Mouse (Mus musculus): ENCODE measurements around the gene Hspa1l. TPM values are rescaled to one million over a fixed set of nuclear protein-coding genes. Genes with fewer than 3 reads are reported as not detected.
A peak's percentile ranks its signal among the peaks of the same experiment; 100 is the strongest.
"Not testable (repeated sequence)": the region's sequence is repeated elsewhere in the genome, so short reads cannot be mapped to it uniquely, and the experiment has no call there.

The Hspa1l gene
- polyA plus RNA-seq, 1 experiment from 2014 or later = 0.25 TPM

- Histone ChIP-seq H3K4me3 (ENCODE audit: low read depth, low read length) (peak overlapping the region; percentile 68), H3K9me3 (ENCODE audit: control insufficient read depth) (no peaks in the 10 kb centered on the region), H3K9ac (ENCODE audit: low read depth, low read length) (peak overlapping the region; percentile 76), H3K27me3 (replicated peaks; ENCODE audit: control insufficient read depth, insufficient read depth, low read length) (no peaks in the 10 kb centered on the region), H3K36me3 (ENCODE audit: control insufficient read depth, insufficient read depth) (peaks cover 22% of the 10 kb centered on the region), H3K4me1 (replicated peaks; ENCODE audit: control insufficient read depth, insufficient read depth, low read length) (peaks cover 8% of the 10 kb centered on the region; the same call in 1 of the 2 replicates), H3K27ac (ENCODE audit: low read depth, low read length) (peak overlapping the region; percentile 93), H3K4me2 (replicated peaks; ENCODE audit: low read depth) (peak overlapping the region; percentile 96)
- 0 out of 2 replicates have a peak, but pooled peaks have one; percentile 1 for TF ChIP-seq CTCF (IDR thresholded peaks at IDR 0.05; ENCODE audit: low read depth)
- under 1% methylated on average over 35 of the region's 35 CpGs for WGBS
- peak; percentile 12; the same call in 1 of the 2 replicates for ATAC-seq
Observed at GRCm38 (mm10) chr17:35001452-35002152, 29.1 kb downstream of the Hspa1l start.

DNA sequence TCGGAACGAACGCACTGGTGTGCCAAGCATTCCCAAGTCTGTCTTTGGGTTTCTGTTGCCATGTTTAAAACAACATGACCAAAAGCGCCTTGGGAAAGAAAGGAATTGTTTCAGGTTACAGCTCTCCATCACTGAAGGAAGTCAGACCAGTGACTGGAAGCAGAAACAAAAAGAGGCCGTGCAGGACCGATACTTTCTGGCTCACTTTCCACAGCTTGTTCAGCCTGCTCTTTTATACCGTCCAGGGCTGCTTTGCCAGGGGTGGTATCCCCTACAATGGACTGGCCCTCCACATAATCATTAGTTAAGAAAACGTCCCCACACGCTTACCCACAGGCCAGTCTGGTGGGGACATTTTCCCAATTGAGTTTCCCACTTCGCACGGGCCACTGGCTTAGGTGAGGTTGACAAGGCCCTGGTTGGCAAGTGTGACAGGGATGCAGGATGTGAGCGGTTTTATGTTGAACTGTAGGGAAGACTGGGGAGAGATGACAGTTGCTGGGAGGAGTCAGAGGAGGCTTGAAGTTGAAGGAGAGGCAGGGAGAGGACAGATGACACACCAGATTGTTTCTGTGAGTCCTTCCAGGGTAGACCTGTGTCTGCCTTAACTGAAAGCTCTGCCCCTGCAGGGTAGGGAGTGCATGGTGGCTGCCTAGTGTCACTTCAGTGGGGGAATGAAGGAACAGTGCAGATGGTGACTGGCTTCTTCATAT, 29.8 kb downstream of the Hspa1l start:
- Histone ChIP-seq H3K4me3 (ENCODE audit: low read depth, low read length) (peak overlapping the region; percentile 68), H3K27ac (ENCODE audit: low read depth, low read length) (peak overlapping the region; percentile 41), H3K4me2 (replicated peaks; ENCODE audit: low read depth) (peak overlapping the region; percentile 96), H3K27me3 (replicated peaks; ENCODE audit: control insufficient read depth, insufficient read depth, low read length) (no peaks in the 10 kb centered on the region), H3K4me1 (replicated peaks; ENCODE audit: control insufficient read depth, insufficient read depth, low read length) (peaks cover 8% of the 10 kb centered on the region; the same call in 1 of the 2 replicates), H3K9me3 (ENCODE audit: control insufficient read depth) (no peaks in the 10 kb centered on the region), H3K9ac (ENCODE audit: low read depth, low read length) (peak overlapping the region; percentile 76; the same call in 1 of the 2 replicates), H3K36me3 (ENCODE audit: control insufficient read depth, insufficient read depth) (peaks cover 25% of the 10 kb centered on the region)
- WGBS = 5% methylated on average over 12 of the region's 12 CpGs
- ATAC-seq = no peak
- TF ChIP-seq CTCF (IDR thresholded peaks at IDR 0.05; ENCODE audit: low read depth) = no peak

- Histone ChIP-seq H3K4me3 (ENCODE audit: low read depth, low read length) (peak overlapping the region; percentile 68; the same call in 1 of the 2 replicates), H3K4me1 (replicated peaks; ENCODE audit: control insufficient read depth, insufficient read depth, low read length) (peaks cover 8% of the 10 kb centered on the region; the same call in 1 of the 2 replicates), H3K27ac (ENCODE audit: low read depth, low read length) (peak overlapping the region; percentile 70), H3K9ac (ENCODE audit: low read depth, low read length) (no peak overlapping the region), H3K27me3 (replicated peaks; ENCODE audit: control insufficient read depth, insufficient read depth, low read length) (no peaks in the 10 kb centered on the region), H3K4me2 (replicated peaks; ENCODE audit: low read depth) (peak overlapping the region; percentile 96; the same call in 1 of the 2 replicates), H3K9me3 (ENCODE audit: control insufficient read depth) (no peaks in the 10 kb centered on the region), H3K36me3 (ENCODE audit: control insufficient read depth, insufficient read depth) (peaks cover 25% of the 10 kb centered on the region)
- WGBS = 34% methylated on average over 9 of the region's 9 CpGs
- no peak for ATAC-seq
- no peak for TF ChIP-seq CTCF (IDR thresholded peaks at IDR 0.05; ENCODE audit: low read depth)
Observed at GRCm38 (mm10) chr17:35003022-35003838, 30.7 kb downstream of the Hspa1l start.

DNA sequence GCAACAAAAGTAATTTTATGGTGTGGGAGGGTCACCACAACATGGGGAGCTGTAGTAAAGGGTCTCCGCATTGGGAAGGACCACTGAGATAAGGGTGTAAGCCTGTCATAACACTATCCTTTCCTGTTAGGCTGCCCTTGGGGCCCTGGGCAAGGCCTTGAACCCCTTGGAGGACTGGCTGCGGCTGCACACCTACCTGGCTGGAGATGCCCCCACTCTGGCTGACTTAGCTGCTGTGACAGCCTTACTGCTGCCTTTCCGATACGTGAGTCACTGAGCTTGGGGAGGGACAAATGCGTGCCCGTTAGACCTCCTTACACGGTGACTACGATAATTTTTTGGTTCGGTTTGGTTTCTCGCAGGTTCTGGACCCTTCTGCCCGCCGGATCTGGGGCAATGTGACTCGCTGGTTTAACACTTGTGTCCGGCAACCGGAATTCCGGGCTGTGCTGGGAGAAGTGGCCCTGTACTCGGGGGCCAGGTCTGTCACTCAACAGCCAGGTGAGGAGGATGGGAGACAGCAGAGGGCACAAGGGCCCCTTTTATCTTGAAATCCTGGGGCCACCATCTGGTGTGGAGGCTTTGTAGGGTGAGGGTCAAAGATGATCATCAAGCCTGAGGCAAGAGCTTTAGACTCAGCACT, 31.7 kb downstream of the Hspa1l start:
- Histone ChIP-seq H3K27ac (ENCODE audit: low read depth, low read length) (peak overlapping the region; percentile 80), H3K4me2 (replicated peaks; ENCODE audit: low read depth) (peak overlapping the region; percentile 48), H3K9me3 (ENCODE audit: control insufficient read depth) (no peaks in the 10 kb centered on the region), H3K4me1 (replicated peaks; ENCODE audit: control insufficient read depth, insufficient read depth, low read length) (peaks cover 1% of the 10 kb centered on the region; the same call in 1 of the 2 replicates), H3K36me3 (ENCODE audit: control insufficient read depth, insufficient read depth) (peaks cover 32% of the 10 kb centered on the region), H3K27me3 (replicated peaks; ENCODE audit: control insufficient read depth, insufficient read depth, low read length) (no peaks in the 10 kb centered on the region), H3K4me3 (ENCODE audit: low read depth, low read length) (no peak overlapping the region), H3K9ac (ENCODE audit: low read depth, low read length) (no peak overlapping the region)
- ATAC-seq = peak; percentile 37; the same call in 1 of the 2 replicates
- no peak for TF ChIP-seq CTCF (IDR thresholded peaks at IDR 0.05; ENCODE audit: low read depth)
- WGBS = 76% methylated on average over 17 of the region's 17 CpGs

GRCm38 (mm10) chr17:35005158-35005557, 32.7 kb downstream of the Hspa1l start:
- H3K9ac ChIP-seq (ENCODE audit: low read depth, low read length) = no peak overlapping the region; the same call in 1 of the 2 replicates
- 91% methylated on average over 10 of the region's 10 CpGs for WGBS
- no peaks in the 10 kb centered on the region for H3K4me1 ChIP-seq (replicated peaks; ENCODE audit: control insufficient read depth, insufficient read depth, low read length)
- H3K4me3 ChIP-seq (ENCODE audit: low read depth, low read length) = 0 out of 2 replicates have a peak overlapping the region, but pooled peaks have one; percentile 3
- no peak for ATAC-seq
- no peak for TF ChIP-seq CTCF (IDR thresholded peaks at IDR 0.05; ENCODE audit: low read depth)
- no peaks in the 10 kb centered on the region for H3K27me3 ChIP-seq (replicated peaks; ENCODE audit: control insufficient read depth, insufficient read depth, low read length)
- H3K4me2 ChIP-seq (replicated peaks; ENCODE audit: low read depth) = peak overlapping the region; percentile 48
- H3K36me3 ChIP-seq (ENCODE audit: control insufficient read depth, insufficient read depth) = peaks cover 42% of the 10 kb centered on the region
- H3K9me3 ChIP-seq (ENCODE audit: control insufficient read depth) = no peaks in the 10 kb centered on the region
- peak overlapping the region; percentile 80 for H3K27ac ChIP-seq (ENCODE audit: low read depth, low read length)

DNA sequence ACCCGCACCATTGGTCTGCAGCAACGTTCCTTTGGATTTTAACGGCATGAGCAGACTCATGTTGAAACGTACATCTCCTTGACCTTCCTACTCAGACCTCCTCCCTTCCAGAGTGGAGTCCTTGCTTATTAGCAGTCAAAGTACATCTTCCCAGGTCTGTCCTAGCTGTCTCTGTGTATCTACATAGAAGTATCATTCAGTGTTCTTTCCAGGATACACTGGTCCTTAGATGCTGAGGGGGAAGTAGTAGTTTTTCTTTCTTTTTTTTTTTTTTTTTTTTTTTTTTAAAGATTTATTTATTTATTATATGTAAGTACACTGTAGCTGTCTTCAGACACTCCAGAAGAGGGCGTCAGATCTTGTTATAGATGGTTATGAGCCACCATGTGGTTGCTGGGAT, 33.4 kb downstream of the Hspa1l start:
- not testable (repeated sequence) for H3K9me3 ChIP-seq (ENCODE audit: control insufficient read depth); H3K4me1 ChIP-seq (replicated peaks; ENCODE audit: control insufficient read depth, insufficient read depth, low read length); H3K9ac ChIP-seq (ENCODE audit: low read depth, low read length); H3K27ac ChIP-seq (ENCODE audit: low read depth, low read length); ATAC-seq; H3K27me3 ChIP-seq (replicated peaks; ENCODE audit: control insufficient read depth, insufficient read depth, low read length); H3K4me3 ChIP-seq (ENCODE audit: low read depth, low read length)
- H3K4me2 ChIP-seq (replicated peaks; ENCODE audit: low read depth) = peak overlapping the region; percentile 48
- peaks cover 49% of the 10 kb centered on the region for H3K36me3 ChIP-seq (ENCODE audit: control insufficient read depth, insufficient read depth)
- 82% methylated on average over 4 of the region's 5 CpGs for WGBS
